Mouse (Mus musculus) cerebellum, adult 9-11 months (tissue): ENCODE data around the gene Mup21.
"Not testable (repeated sequence)": the region's sequence is repeated elsewhere in the genome, so short reads cannot be mapped to it uniquely, and the experiment has no call there.

Source experiments
- DNase-seq: peaks from one replicate; pipeline ENCODE4 v3.0.0; 2022

Gene Mup21

GRCm38 (mm10) chr4:62150811-62151210 is at the start of gene Mup21:
Gene Mup21 (minus strand): TSS chr4:62150863.
- DNase-seq: no peak

GRCm38 (mm10) chr4:62199923-62200529 is 49.4 kb upstream of the Mup21 start:
- no peak for DNase-seq

- no peak for DNase-seq
These were observed 38.1 kb upstream of the Mup21 start for GRCm38 (mm10) chr4:62188778-62189177.

- DNase-seq: no peak
These were observed 26.6 kb upstream of the Mup21 start for GRCm38 (mm10) chr4:62177282-62177681.

- DNase-seq: no peak
These were observed 23.8 kb upstream of the Mup21 start for GRCm38 (mm10) chr4:62174471-62174870.

GRCm38 (mm10) chr4:62167636-62168035 is 17.0 kb upstream of the Mup21 start:
- not testable (repeated sequence) for DNase-seq

GRCm38 (mm10) chr4:62158401-62158800 is 7.7 kb upstream of the Mup21 start:
- no peak for DNase-seq

- DNase-seq: peak; percentile 16
These were observed 17.0 kb downstream of the Mup21 start for GRCm38 (mm10) chr4:62133706-62134105.

- not testable (repeated sequence) for DNase-seq
These were observed 47.3 kb downstream of the Mup21 start for GRCm38 (mm10) chr4:62103366-62103765.
